Mouse (Mus musculus) embryonic facial prominence, embryonic 14.5 days (tissue): ENCODE data around the gene Dync1i2. TPM values are rescaled to one million over a fixed set of nuclear protein-coding genes. Genes with fewer than 3 reads are reported as not detected.

Source experiments
- ATAC-seq: fragments of 200-750 bp; cut with Nextera tagmentation; 2 replicates; pipeline ENCODE4 v1.8.0; 2017; ENCODE audit warnings: low read depth, moderate number of reproducible peaks, moderate TSS enrichment
- DNase-seq: peaks from one replicate; pipeline ENCODE4 v3.0.0-alpha.2; 2015; ENCODE audit warnings: low spot score
- H3K27ac ChIP-seq: fragments of 300-500 bp; sonication (generic); replicated peaks from 2 replicates; pipeline ENCODE4 v1.5.1; 2014; ENCODE audit warnings: low read depth, mild to moderate bottlenecking, low read length, moderate library complexity
- H3K27me3 ChIP-seq: fragments of 300-500 bp; sonication (generic); replicated peaks from 2 replicates; pipeline ENCODE4 v1.6.1; 2014; ENCODE audit warnings: low read length; ENCODE audit not compliant: control insufficient read depth, insufficient read depth
- H3K36me3 ChIP-seq: fragments of 300-500 bp; sonication (generic); 2 replicates; pipeline ENCODE4 v1.6.1; 2014; ENCODE audit warnings: low read length, mixed read lengths; ENCODE audit not compliant: control insufficient read depth, insufficient read depth
- H3K4me1 ChIP-seq: fragments of 300-500 bp; sonication (generic); 2 replicates; pipeline ENCODE4 v1.6.1; 2014; ENCODE audit warnings: antibody characterized with exemption, low read length; ENCODE audit not compliant: control insufficient read depth, insufficient read depth
- H3K4me2 ChIP-seq: fragments of 300-500 bp; sonication (generic); 2 replicates; pipeline ENCODE4 v1.6.1; 2014; ENCODE audit warnings: low read depth, mild to moderate bottlenecking, low read length, moderate library complexity, mixed read lengths
- H3K4me3 ChIP-seq: fragments of 300-500 bp; sonication (generic); 2 replicates; pipeline ENCODE4 v1.5.1; 2014; ENCODE audit warnings: low read depth, mild to moderate bottlenecking, low read length
- H3K9ac ChIP-seq: fragments of 300-500 bp; sonication (generic); 2 replicates; pipeline ENCODE4 v1.6.1; 2014; ENCODE audit warnings: low read depth, mild to moderate bottlenecking, low read length, moderate library complexity, mixed read lengths
- H3K9me3 ChIP-seq: fragments of 300-500 bp; sonication (generic); 2 replicates; pipeline ENCODE4 v1.6.1; 2016; ENCODE audit warnings: low read length; ENCODE audit not compliant: control insufficient read depth
- WGBS: fragments of 180-500 bp; shearing (Covaris S2); extraction: QIAGEN DNeasy Blood & Tissue Kit; methylation state at CpG from one replicate; pipeline ENCODE4 v1.1.7; 2014; 5-methylcytosine and 5-hydroxymethylcytosine counted together
- polyA plus RNA-seq: library from polyadenylated mRNA; unstranded; fragments of >200 nt; fragmentation: Nextera tagmentation; extraction: Ambion mirVana; gene quantifications from 2 replicates; pipeline ENCODE4 v1.2.1, GENCODE M21; 2014

Dync1i2 gene
- polyA plus RNA-seq: 103 and 105 TPM in 2 replicates

- peak; percentile 99 for DNase-seq
- peak within 1 kb of the TSS; percentile 72 for H3K4me3 ChIP-seq
- H3K27ac ChIP-seq: peak within 1 kb of the TSS; percentile 84
- H3K4me1 ChIP-seq: peaks cover 4% of the 10 kb centered on the region; the same call in 1 of the 2 replicates
- H3K9me3 ChIP-seq: no peaks in the 10 kb centered on the region
- no peaks in the 10 kb centered on the region for H3K27me3 ChIP-seq
- peak within 1 kb of the TSS; percentile 73 for H3K4me2 ChIP-seq
- ATAC-seq: peak; percentile 100
- H3K9ac ChIP-seq: peak within 1 kb of the TSS; percentile 94
- WGBS: 1% methylated on average over 53 of the region's 57 CpGs
- H3K36me3 ChIP-seq: peaks cover 10% of the 10 kb centered on the region
Observed at GRCm38 (mm10) chr2:71211591-71212359, at the start of gene Dync1i2. Gene Dync1i2 (plus strand): TSS chr2:71211706.

- H3K9ac ChIP-seq: no peak overlapping the region
- no peak overlapping the region for H3K27ac ChIP-seq
- ATAC-seq: no peak
- no peaks in the 10 kb centered on the region for H3K9me3 ChIP-seq
- H3K4me1 ChIP-seq: no peaks in the 10 kb centered on the region
- H3K36me3 ChIP-seq: no peaks in the 10 kb centered on the region
- H3K4me2 ChIP-seq: no peak overlapping the region
- DNase-seq: no peak
- no peaks in the 10 kb centered on the region for H3K27me3 ChIP-seq
- no peak overlapping the region for H3K4me3 ChIP-seq
- 70% methylated on average over 25 of the region's 25 CpGs for WGBS
Observed at GRCm38 (mm10) chr2:71162831-71163621, 48.5 kb upstream of the Dync1i2 start.

GRCm38 (mm10) chr2:71167211-71167610 lies 44.3 kb upstream of the Dync1i2 start:
- 68% methylated on average over 4 of the region's 4 CpGs for WGBS
- Histone ChIP-seq H3K27ac (no peak overlapping the region), H3K36me3 (no peaks in the 10 kb centered on the region), H3K4me2 (no peak overlapping the region), H3K27me3 (no peaks in the 10 kb centered on the region), H3K9ac (no peak overlapping the region), H3K9me3 (no peaks in the 10 kb centered on the region), H3K4me1 (peaks cover 4% of the 10 kb centered on the region; the same call in 1 of the 2 replicates), H3K4me3 (no peak overlapping the region)
- no peak for ATAC-seq
- no peak for DNase-seq

- Histone ChIP-seq H3K4me1 (peaks cover 4% of the 10 kb centered on the region; the same call in 1 of the 2 replicates), H3K27me3 (no peaks in the 10 kb centered on the region), H3K27ac (no peak overlapping the region), H3K9me3 (no peaks in the 10 kb centered on the region), H3K36me3 (no peaks in the 10 kb centered on the region), H3K4me2 (no peak overlapping the region), H3K4me3 (no peak overlapping the region), H3K9ac (no peak overlapping the region)
- 32% methylated on average over 10 of the region's 10 CpGs for WGBS
- ATAC-seq (no peak), DNase-seq (peak; percentile 84)
Observed at GRCm38 (mm10) chr2:71168461-71169021, 43.0 kb upstream of the Dync1i2 start.

- no peak overlapping the region for H3K9ac ChIP-seq
- 44% methylated on average over 3 of the region's 3 CpGs for WGBS
Observed at GRCm38 (mm10) chr2:71173031-71173430, 38.5 kb upstream of the Dync1i2 start.

GRCm38 (mm10) chr2:71176329-71177249 lies 34.9 kb upstream of the Dync1i2 start:
- ATAC-seq: no peak
- H3K27ac ChIP-seq: no peak overlapping the region
- no peaks in the 10 kb centered on the region for H3K9me3 ChIP-seq
- no peak for DNase-seq
- 61% methylated on average over 9 of the region's 9 CpGs for WGBS
- no peak overlapping the region for H3K4me2 ChIP-seq
- H3K9ac ChIP-seq: no peak overlapping the region
- H3K36me3 ChIP-seq: no peaks in the 10 kb centered on the region
- 0 out of 2 replicates have a peak, but pooled peaks cover 6% of the 10 kb centered on the region for H3K4me1 ChIP-seq
- H3K4me3 ChIP-seq: no peak overlapping the region
- no peaks in the 10 kb centered on the region for H3K27me3 ChIP-seq

More at GRCm38 (mm10) chr2:71173031-71173430, 38.5 kb upstream of the Dync1i2 start:
- ATAC-seq (no peak), DNase-seq (no peak)
- no peaks in the 10 kb centered on the region for H3K27me3 ChIP-seq
- H3K27ac ChIP-seq: no peak overlapping the region
- H3K9me3 ChIP-seq: no peaks in the 10 kb centered on the region
- peaks cover 4% of the 10 kb centered on the region; the same call in 1 of the 2 replicates for H3K4me1 ChIP-seq
- H3K4me2 ChIP-seq: no peak overlapping the region
- no peak overlapping the region for H3K4me3 ChIP-seq
- no peaks in the 10 kb centered on the region for H3K36me3 ChIP-seq

- no peaks in the 10 kb centered on the region for H3K9me3 ChIP-seq
- no peak overlapping the region for H3K4me3 ChIP-seq
- ATAC-seq (0 out of 2 replicates have a peak, but pooled peaks have one; percentile 12), DNase-seq (no peak)
- H3K36me3 ChIP-seq: no peaks in the 10 kb centered on the region
- H3K4me2 ChIP-seq: no peak overlapping the region
- H3K4me1 ChIP-seq: 0 out of 2 replicates have a peak, but pooled peaks cover 6% of the 10 kb centered on the region
- no peaks in the 10 kb centered on the region for H3K27me3 ChIP-seq
- no peak overlapping the region for H3K27ac ChIP-seq
- 67% methylated on average over 1 of the region's 1 CpGs for WGBS
- H3K9ac ChIP-seq: no peak overlapping the region
Observed at GRCm38 (mm10) chr2:71177250-71177615, 34.3 kb upstream of the Dync1i2 start.

- H3K36me3 ChIP-seq: no peaks in the 10 kb centered on the region
- no peak for DNase-seq
- WGBS: 94% methylated on average over 1 of the region's 1 CpGs
- ATAC-seq: no peak
- H3K4me2 ChIP-seq: no peak overlapping the region
- no peak overlapping the region for H3K27ac ChIP-seq
- no peaks in the 10 kb centered on the region for H3K9me3 ChIP-seq
- H3K4me1 ChIP-seq: 0 out of 2 replicates have a peak, but pooled peaks cover 6% of the 10 kb centered on the region
- no peak overlapping the region for H3K9ac ChIP-seq
- no peak overlapping the region for H3K4me3 ChIP-seq
- no peaks in the 10 kb centered on the region for H3K27me3 ChIP-seq
Observed at GRCm38 (mm10) chr2:71177760-71178159, 33.7 kb upstream of the Dync1i2 start.
